Mouse (Mus musculus): ENCODE measurements around the gene Obp2a.

DNA sequence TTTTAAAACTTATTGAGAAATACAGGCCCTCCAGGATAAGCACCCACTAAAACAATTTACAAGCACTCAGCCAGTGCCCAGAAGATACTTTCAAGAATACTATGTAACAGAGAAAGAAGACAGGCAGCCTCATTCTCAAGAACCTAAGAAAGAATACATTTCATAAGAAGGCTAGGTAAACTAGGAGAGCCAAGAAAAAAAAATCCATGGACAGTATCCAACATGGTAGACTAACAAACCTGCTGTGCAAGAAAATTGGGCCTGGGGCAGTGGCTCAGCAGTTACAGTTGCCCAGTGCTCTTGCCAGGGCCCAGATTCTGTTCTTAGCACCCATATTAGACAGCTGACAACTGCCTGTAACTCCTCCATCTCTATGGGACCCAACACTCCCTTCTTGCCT lies 17.4 kb downstream of the Obp2a start:
- TF ChIP-seq POLR2A (IDR thresholded peaks at IDR 0.05; ENCODE audit: borderline replicate concordance, extremely low read depth, insufficient read depth, insufficient read length, poor library complexity, severe bottlenecking) (no peak), CTCF (IDR thresholded peaks at IDR 0.05; ENCODE audit: borderline replicate concordance, extremely low read depth, insufficient read depth, insufficient read length) (no peak)

All from brain, embryonic 14.5 days (tissue).